Mouse (Mus musculus) retina, embryonic 14.5 days (tissue): ENCODE measurements at regions not wholly inside any gene's neighbourhood (a gene's known extent, or its start where the extent isn't known, plus 50 kb on each side); places are given as distances from the start of the nearest gene placed in this dataset.

ENCODE experiments used
- DNase-seq: peaks from one replicate; pipeline ENCODE4 v3.0.0-alpha.2; 2015; ENCODE audit warnings: low spot score

DNA sequence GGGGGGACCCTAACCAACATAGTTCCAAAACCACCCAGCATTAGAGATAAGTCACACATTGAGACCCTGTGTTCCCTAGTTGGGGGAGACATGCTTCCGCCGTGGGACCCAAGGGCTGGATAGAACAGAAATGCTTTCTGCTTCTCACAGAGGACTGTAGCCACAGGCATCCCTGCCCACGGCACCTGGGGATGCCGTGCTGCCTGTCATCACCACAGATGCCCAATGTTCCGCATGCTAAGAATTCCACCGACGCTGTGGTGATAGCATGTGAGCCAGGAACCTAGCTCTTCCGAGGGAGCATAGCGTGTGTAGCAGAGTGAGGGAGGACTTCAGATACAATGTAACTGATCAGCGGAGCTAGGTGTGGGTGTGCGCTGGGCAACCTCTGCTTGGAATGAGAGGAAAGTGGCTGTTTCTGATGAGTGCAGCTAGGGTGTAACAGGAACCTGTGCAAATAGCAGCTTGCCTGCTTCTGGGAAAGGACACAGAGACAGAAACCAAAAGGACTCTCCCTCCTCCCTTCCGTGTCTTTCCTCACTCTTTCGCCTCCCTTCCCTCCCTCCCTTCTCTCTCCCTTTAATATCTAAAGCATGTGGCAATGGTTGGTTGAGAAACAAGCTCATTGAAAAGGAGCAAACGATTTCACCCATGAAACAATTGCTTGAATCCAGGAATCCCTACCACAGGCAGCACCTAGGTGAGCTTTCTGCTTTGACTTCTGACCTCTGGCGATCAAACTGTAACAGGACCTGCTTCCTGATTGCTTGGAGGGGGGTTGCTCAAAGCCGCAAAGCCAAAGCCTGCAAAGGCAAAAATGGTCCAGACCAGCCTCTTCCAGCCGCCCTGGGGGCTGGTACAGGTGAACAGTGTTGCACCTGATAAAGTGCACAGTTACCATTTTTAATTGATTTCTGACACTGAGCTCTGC lies 102.3 kb downstream of the Gm26897 start:
- DNase-seq, result no peak

DNA sequence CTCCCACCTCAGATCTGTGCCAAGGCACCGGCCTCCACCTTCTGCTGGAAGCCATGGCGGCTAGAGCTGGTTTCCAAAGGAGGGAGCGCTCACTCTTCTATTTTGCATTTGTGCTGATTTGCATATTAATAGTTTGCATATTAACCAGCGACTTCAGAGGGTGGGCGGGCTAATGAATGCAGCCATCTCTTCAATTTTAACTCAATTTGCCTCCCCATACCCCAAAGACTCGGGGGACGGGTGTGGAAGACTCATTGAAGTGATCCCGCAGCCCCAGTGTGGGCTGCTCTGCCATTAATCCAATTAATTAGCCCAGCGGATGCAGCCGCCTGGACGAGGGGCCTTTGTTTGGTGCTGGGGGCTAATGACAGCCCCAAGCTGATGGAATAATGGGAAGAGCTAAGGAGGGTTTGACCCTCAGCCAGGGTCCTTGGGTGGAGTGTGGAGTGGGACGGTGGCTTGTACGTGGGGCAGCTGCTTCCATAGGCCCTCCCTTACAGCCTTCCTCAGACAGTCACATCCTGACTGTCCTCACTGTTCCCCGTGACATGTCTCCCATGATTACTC lies 103.0 kb downstream of the Gm26897 start:
- DNase-seq, result peak; percentile 67

DNA sequence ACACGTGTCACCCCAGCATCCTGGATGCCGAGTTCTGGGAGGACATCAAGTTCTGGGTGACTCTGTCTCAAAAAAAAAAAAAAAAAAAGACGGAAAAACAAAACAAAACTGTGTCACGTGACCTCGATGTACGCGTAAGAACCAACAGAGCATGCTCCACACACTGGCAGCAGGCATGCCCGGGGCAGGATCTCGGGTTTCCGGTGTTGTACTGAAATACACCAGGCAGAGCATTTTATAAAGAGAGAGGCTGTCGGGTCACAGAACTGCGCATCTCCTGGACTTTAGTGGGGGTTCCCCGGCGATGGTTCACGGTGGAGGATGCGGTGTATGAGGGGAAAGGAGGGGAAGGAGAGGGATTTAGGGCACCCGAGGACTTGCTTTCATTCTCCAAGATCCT lies 108.7 kb downstream of the Gm26897 start:
- DNase-seq, result no peak

DNA sequence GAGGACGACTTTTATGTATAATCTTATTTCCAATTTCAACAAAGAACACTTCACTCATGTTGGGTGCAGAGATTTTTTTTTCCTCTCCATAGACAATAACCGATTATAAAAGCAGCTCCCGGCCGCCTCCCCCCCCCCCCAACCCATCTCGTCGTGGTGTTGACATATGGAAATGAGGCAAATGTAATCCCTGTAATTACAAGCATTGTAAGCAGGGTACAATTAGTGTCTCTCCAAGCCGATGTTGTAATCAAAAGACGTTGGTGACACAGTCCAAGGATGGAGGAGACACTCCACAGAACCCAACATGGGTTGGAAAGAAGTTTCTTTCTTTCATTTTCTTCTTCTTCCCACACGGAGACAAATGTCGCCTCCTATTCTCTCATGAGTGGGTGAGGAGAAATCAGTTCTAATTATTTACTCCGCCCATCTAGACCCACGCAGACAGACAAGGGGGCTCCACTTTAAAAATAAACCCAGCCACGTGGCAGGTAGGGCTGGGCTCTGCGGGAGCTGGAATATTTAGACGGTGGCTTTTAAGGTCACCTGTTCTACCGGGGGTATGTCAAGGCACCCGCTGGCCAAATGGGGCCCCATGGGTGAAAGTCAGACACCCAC lies 110.0 kb downstream of the Gm26897 start:
- no peak for DNase-seq

DNA sequence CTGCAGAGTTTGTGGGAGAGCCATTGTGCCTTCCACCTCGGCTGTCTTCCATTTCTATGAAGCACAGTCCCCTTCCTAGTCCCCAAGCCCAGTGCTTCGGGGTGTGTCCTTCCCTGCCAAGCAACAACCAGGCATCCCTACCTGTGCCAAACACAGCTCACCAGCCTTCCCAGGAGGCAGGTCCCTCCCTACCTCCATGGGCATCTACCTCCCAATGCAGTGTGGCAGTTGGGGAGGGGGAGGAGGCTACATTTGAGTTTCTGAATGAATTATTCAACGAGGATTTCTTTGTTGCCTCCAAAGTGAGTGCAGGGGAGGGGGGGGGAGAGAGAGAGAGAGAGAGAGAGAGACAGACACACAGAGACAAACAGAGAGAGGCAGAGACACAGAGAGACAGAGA lies 110.8 kb downstream of the Gm26897 start:
- DNase-seq, result no peak

DNA sequence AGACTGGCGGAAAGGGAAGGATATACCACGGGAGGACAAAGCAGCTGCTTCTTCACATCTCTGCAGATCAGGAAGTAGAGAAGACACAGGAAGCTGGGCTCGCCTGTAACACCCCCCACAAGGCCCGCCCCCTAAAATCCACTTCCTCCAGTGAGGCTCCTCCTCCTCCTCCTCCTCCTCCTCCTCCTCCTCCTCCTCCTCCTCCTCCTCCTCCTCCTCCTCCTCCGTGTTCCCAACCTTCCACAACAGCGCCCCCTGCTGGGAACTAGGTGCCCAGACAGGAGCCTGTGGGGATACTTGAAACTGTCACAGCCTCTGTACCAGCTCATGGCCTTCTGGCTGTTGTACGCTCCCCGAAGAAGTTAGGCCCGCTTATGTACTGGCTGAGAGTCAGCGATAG lies 115.2 kb downstream of the Gm26897 start:
- no peak for DNase-seq

DNA sequence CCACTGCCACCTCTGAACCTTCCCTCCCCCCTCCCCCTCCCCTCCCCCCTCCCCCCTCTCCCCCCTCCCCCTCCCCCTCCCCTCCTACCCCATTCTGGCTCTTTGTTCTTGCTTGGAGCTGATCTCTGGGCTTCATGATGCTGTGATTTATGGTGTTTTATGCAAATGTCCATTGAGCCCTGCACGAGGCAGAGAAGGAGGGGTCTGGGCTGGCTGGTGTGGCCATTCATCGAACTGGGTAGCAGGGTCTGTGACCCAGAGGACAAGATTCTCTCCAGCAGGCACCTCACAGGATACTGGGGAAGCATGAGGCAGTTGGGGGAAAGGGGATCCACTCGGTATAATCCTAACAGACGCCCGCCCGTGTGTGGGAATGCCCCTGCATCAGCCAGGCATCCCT lies 119.0 kb downstream of the Gm26897 start:
- DNase-seq, result no peak

DNA sequence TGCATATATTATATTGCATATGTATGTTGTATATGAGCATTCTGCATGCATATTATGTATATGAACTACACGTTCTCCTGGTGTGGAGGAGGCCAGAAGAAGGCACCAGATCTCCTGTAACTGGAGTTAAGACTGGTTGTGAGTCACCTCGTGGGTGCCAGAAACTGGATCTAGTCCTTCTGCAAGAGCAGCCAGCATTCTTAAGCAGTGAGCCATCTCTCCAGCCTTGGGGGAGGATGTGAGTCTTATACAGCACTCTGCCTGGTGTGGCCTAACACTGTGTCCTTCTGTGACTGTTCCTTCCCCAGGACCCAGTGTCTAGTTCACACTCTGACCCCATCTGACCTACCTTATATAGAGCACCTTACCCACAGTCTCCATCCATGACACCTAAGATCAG lies 121.6 kb downstream of the Gm26897 start:
- no peak for DNase-seq

DNA sequence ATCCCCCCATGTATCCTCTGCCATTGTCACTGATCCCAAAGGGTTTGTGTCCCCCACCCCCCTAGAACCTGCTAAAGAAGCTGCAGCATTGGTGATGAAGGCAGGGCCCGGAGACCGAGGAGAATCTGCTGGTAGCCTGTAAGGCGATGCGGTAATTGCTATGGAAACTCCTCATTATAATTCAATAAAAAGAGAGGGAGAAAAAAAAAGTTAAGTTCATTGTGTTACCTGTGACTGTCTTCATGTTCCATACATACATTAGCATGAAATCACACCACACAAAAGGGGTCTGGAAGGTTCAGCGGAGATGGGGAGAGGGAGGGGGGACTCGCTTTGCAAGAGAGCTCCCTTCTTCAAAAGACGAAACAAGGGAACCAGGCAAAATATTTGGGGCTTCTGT lies 123.5 kb downstream of the Gm26897 start:
- DNase-seq, result no peak

DNA sequence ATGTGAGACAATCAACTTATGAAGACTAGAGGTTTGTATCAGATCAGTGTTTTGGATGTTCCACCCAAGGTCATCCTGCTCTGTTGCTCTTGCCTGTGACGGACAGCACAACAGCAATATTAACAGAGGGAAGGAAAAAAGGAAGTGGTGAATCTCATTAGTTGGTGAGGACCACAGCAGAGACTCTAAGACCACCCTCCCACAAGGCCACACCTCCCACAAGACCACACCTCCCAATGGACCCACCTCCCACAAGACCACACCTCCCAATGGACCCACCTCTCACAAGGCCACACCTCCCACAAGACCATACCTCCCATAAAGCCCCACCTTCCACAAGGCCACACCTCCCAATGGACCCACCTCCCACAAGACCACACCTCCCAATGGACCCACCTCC lies 126.7 kb downstream of the Gm26897 start:
- no peak for DNase-seq

DNA sequence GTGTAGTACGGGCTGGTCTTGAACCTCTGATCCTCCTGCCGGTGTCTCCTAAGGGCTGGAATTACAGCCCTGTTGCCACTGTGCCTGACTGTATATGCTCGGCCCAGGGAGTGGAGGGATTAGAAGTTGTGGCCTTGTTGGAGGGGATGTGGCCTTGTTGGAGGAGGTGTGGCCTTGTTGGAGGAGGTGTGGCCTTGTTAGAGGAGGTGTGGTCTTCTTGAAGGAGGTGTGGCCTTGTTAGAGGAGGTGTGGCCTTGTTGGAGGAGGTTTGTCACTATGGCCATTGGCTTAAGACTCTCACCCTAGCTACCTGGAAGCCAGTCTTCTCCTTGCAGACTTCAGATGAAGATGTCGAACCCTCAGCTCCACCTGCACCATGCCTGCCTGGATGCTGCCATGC lies 128.6 kb downstream of the Gm26897 start:
- no peak for DNase-seq

DNA sequence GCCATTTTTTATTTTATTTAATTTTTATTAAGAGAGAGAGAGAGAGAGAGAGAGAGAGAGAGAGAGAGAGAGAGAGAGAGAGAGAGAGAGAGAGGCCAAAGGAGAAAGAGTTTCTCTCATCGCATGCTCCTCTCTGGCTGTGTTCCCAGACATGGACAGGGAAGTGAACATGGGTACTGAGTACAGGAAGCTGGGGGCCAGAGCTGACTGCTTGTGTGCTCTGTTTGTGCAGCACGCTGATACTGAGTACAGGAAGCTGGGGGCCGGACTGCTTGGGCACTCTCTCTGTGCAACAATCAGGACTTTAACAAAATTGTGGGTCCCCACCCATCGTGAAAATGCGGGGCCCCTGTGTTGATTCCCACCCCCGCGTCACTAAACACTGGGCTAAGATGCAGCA lies 130.2 kb downstream of the Gm26897 start:
- no peak for DNase-seq

DNA sequence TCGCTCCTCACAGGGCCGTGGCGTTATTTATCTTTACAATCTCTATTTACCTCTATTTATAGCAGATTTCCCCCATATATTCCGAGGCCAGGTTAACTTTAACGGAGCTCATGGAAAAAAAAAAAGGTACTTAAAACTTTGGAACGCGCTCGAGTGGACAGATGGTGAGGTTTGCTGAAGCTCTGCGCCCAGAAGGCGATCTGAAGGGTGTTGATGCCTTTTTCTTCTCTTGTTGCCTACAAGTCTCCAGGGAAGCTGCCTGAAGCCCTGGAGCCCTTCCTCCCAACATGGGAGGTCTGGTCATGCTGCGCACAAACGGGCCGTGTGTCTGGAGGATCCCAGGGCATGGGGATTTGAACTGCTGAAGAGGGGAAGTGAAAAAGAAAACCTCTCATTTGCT lies 130.9 kb downstream of the Gm26897 start:
- DNase-seq, result no peak

DNA sequence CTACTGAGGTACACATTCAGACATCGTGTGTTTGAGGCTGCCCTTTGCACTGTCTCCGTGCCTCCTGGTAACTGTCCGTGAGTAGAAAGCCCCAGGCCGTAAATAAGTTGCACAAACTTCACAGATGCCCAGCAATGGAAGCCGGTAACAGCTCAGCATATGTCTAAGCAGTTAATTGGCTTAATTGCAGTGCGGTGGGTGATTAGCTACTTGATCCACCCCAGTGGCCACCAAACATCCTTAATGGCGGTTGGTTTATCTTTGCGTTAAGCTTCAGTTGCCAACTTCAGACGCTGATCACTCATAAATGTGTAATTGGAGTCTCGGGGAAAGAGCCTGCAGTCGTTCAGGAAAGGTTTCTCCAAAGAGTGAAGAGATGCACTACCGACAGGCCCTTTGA lies 135.3 kb downstream of the Gm26897 start:
- DNase-seq, result peak; percentile 53

DNA sequence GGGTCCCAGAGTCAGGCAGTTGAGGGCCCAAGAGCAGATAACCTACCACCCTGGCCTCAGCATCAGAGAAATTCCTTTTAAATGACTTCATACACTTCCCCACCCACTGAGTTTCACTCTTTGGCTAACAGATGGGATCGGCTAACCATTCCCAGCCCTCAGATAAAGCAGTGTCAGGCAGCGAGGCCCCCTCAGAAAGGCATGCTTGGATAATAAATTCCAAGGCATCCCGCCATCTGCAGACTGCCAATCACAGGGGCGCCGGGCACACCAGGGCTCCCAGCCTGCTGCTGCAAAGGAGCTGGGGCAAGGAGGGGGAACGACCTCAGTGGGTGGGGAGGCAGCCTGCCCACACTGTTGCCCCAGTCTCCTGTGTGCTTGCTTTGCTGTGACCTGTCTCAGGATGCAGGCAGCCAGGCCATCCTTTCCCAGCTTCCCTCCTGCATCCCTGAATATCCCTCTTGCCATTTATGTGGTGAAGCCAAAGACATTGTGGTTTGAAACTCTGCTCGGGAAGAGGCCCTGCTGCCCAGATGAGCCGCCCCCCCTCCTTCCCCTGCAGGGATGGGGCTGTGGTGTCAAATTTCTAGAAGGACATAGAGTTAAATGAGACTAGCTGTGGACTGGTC lies 143.6 kb downstream of the Gm26897 start:
- DNase-seq, result peak; percentile 57

DNA sequence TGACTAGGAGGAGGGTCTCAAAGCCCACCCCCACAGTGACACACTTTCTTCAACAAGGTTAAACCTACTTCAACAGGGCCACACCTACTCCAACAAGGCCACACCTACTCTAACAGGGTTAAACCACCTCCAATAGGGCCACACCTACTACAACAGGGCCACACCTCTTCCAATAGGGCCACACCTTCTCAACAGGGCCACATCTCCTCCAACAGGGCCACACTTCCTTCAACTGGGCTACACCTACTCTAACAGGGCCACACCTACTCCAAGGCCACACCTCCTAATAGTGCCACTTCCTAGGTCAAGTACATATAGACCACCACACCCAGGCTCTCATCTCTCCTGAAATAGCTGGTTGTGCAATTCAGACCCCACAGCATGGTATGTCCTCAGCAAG lies 145.3 kb downstream of the Gm26897 start:
- DNase-seq, result no peak

DNA sequence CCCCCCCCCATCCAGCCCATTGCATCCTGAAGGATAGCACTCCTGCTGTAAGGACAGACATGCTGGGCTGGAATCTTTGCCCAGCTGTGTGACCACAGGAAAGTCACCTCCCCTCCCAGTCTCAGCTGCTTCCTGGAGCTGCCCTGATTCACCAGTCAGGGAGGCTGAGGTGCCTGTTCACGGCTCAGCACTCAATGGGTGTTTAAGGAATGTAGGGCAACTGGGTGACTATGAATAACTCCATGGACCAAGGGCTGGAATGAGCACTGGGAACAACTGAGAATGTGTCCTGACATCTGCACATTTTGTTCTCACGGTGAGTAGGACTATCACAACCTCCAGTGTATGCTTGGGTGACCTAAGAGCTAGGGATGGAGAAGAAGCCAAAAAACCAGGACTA lies 146.5 kb downstream of the Gm26897 start:
- DNase-seq, result no peak

DNA sequence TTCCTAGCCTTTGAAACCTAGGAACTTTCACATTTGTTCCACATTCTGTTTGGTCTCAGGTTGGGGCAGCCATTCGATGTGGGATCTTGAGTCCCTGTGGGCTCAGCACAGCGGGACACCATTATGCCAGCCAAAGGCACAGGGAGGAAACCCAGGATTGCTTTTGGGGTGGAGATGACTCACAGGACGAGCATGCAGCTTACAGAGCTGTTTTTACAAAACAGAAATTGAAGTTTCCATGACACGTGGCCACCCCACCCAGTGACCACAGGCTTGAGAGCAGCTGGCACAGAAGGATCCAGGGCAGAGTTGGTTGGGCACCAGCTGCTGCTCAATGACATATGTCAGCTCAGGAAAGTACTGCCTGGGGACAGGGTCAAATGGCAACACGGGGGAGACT lies 147.8 kb downstream of the Gm26897 start:
- no peak for DNase-seq

DNA sequence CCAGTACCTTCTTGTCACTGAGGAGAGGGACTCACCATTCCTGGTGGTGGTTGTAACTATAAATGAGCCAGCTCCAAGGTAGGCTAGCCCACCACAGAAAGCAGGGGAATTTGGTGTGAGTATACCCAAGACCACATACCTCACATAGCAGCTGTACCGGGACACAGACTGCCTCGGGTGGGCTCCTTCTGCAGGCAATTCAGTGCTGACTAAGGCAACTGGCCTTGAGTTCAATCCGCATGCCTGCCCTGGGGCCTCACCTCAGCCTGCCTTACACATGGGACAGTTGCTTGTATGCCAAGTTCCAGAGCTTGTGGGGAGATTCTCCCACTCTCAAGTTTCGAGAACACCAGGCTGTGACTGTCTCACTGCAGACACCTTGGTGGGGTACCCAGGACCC lies 153.6 kb downstream of the Gm26897 start:
- no peak for DNase-seq

DNA sequence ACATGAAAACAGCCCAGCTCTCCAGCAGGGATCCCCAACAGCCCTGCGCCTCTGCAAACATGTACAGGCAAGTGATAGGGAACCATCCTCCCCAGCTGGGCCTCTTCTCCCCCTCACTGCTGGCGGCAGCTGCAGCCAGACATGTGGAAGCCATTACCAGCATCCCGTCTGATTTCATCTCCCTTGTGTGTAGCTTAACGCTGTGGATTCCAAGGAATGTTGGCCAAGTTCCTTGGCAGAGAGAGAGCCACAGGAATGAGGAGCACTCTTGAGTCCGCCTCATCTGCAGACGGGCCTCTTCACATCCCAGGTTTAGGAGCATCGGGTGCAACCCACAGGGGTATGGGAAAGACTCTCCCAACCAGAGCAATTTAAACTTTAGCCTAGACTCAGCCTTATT lies 157.1 kb downstream of the Gm26897 start:
- no peak for DNase-seq

DNA sequence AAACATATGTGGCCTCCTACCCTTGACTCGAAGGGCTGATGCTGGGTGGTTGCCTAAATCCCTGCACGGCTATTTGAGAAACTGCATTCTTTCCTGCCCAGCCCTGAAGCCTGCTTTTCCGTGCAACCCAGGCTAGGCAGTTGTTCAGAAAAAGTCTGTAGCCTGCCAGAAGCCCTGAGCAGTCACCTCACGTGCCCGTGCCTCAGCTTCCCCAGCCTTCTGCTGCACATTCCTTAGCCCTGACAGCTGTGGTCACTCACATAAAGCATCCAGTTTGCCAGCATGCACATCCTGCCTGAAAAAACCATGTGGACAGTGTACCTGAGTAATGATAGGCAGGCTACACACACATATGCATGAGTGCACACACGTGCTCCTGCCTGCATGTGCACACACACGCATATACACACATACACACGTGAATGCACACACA lies 157.6 kb downstream of the Gm26897 start:
- DNase-seq, result no peak

DNA sequence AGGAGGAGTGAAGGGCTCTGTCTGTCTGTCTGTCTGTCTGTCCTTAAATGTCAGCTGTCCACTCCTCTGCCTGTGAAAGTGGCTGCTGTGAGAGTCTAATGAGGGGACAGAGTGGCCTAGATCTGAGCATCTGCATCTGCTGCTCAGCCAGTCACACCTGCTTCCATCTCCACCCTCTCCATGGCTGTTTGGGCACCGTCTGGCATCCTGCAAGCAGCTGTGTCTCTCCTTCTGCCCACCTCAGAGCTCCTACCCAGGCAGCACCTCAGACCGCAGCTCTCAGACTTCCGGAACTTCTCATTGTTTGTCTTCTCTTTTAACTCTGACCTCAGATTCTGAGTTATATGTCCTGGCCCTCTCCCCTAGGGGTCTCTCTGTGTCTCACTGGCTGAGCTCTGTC lies 159.2 kb downstream of the Gm26897 start:
- DNase-seq, result no peak

DNA sequence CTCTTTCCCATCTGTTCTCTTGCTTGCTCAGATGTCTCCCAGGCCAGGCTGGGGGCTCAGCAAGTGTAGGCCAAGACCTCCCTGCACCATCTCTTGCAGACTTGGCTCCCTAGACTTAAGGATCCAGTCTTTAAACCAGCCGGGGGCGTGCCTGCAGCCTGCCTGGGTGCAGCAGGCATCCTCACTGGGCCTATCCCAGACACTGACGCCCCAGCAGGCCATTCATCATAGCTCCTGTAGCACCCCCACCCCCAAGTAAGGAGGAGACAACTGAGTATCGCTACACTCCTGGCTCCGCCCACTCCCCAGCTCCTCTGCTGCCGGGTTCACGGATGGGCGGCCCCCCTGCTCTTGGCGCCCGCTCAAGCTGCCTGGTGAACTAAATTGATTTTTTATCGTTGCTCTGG lies 160.2 kb downstream of the Gm26897 start:
- peak; percentile 88 for DNase-seq
